ENCODE assay signal across 13 mouse cellular contexts in genomic region chr2:94396325-94396724, GRCm38 (mm10).
"Had no signal": no experiment of that assay in that cellular context is flagged by ENCODE, and none has a peak within 500 bp of the region (broad histone marks: within the 10 kb centered on the region; RNA-seq: fewer than 3 reads in every experiment).

No protein-coding gene starts in this region.

- DNase-seq: lung, adult 18-20 months; lung, embryonic 14.5 days; lung, postnatal 10 days; lung, postnatal 4 days; midbrain, embryonic 14.5 days; retina, postnatal 1 day; right cerebral cortex, adult 18-20 months; right cerebral cortex, postnatal 25 days; right cerebral cortex, postnatal 4 days; spleen, adult 18-20 months; thymus, adult 18-20 months; thymus, postnatal 14 days; thymus, postnatal 36 days had no signal
